7 mouse cellular contexts compared by ENCODE assay signal in genomic region chr15:102002646-102003488, GRCm38 (mm10). TPM values are rescaled to one million over a fixed set of nuclear protein-coding genes. Genes with fewer than 3 reads are reported as not detected.
DNase-seq lines count a peak whose midpoint lies in the region; ATAC-seq and TF ChIP-seq lines count a peak whose summit lies in the region.

No protein-coding gene starts in this region.

- H3K4me1 ChIP-seq in G1E (ENCODE audit: insufficient read depth, low read depth, low read length), result peaks cover 6% of the 10 kb centered on the region
- peaks cover 6% of the 10 kb centered on the region for H3K4me1 ChIP-seq in forebrain, embryonic 16.5 days (replicated peaks; ENCODE audit: control insufficient read depth, insufficient read depth, low read length)
- H3K4me1 ChIP-seq in intestine, embryonic 16.5 days (ENCODE audit: control insufficient read depth, insufficient read depth, low read length), result peaks cover 37% of the 10 kb centered on the region
- no peaks in the 10 kb centered on the region; the same call in 1 of the 2 replicates for H3K4me1 ChIP-seq in liver, embryonic 16.5 days (ENCODE audit: control insufficient read depth, low read depth, low read length)
- peaks cover 19% of the 10 kb centered on the region for H3K4me1 ChIP-seq in neural tube, embryonic 12.5 days

- H3K4me3 ChIP-seq in G1E (ENCODE audit: low read depth, low read length), result peak overlapping the region; percentile 23; the same call in 1 of the 2 replicates
- peak overlapping the region; percentile 27 for H3K4me3 ChIP-seq in forebrain, embryonic 16.5 days (replicated peaks; ENCODE audit: low read length)
- H3K4me3 ChIP-seq in intestine, embryonic 16.5 days (ENCODE audit: low read length), result peak overlapping the region; percentile 63
- peak overlapping the region; percentile 58 for H3K4me3 ChIP-seq in liver, embryonic 16.5 days (ENCODE audit: low read depth, low read length)
- H3K4me3 ChIP-seq in neural tube, embryonic 12.5 days, result peak overlapping the region; percentile 23

- no peaks in the 10 kb centered on the region for H3K36me3 ChIP-seq in G1E (replicated peaks)
- no peaks in the 10 kb centered on the region for H3K36me3 ChIP-seq in forebrain, embryonic 16.5 days (ENCODE audit: control insufficient read depth, insufficient read depth)
- H3K36me3 ChIP-seq in intestine, embryonic 16.5 days (ENCODE audit: control insufficient read depth, insufficient read depth, low read length), result 0 out of 2 replicates have a peak, but pooled peaks cover 4% of the 10 kb centered on the region
- no peaks in the 10 kb centered on the region; the same call in 1 of the 2 replicates for H3K36me3 ChIP-seq in liver, embryonic 16.5 days (ENCODE audit: control insufficient read depth, insufficient read depth)
- no peaks in the 10 kb centered on the region for H3K36me3 ChIP-seq in neural tube, embryonic 12.5 days

- peak overlapping the region; percentile 42 for H3K4me2 ChIP-seq in forebrain, embryonic 16.5 days (ENCODE audit: low read length)
- peak overlapping the region; percentile 69 for H3K4me2 ChIP-seq in intestine, embryonic 16.5 days (ENCODE audit: low read depth, low read length)
- peak overlapping the region; percentile 51 for H3K4me2 ChIP-seq in liver, embryonic 16.5 days (ENCODE audit: low read depth, low read length)
- H3K4me2 ChIP-seq in neural tube, embryonic 12.5 days (replicated peaks), result peak overlapping the region; percentile 56

- H3K9me3 ChIP-seq in G1E (replicated peaks), result no peaks in the 10 kb centered on the region
- no peaks in the 10 kb centered on the region for H3K9me3 ChIP-seq in forebrain, embryonic 16.5 days (ENCODE audit: control insufficient read depth, low read length)
- H3K9me3 ChIP-seq in intestine, embryonic 16.5 days (ENCODE audit: control insufficient read depth, low read length), result no peaks in the 10 kb centered on the region
- no peaks in the 10 kb centered on the region for H3K9me3 ChIP-seq in liver, embryonic 16.5 days (replicated peaks; ENCODE audit: control insufficient read depth, low read length)
- no peaks in the 10 kb centered on the region for H3K9me3 ChIP-seq in neural tube, embryonic 12.5 days

- no peak for TF ChIP-seq CTCF in G1E (IDR thresholded peaks at IDR 0.05; ENCODE audit: low read depth, low read length)

- 4% methylated on average over 34 of the region's 34 CpGs for WGBS in forebrain, embryonic 16.5 days
- WGBS in intestine, embryonic 16.5 days, result 7% methylated on average over 32 of the region's 34 CpGs
- 2% methylated on average over 34 of the region's 34 CpGs for WGBS in liver, embryonic 16.5 days (ENCODE audit: insufficient replicate concordance)
- WGBS in neural tube, embryonic 12.5 days, result 3% methylated on average over 34 of the region's 34 CpGs

- H3K9ac ChIP-seq in forebrain, embryonic 16.5 days (replicated peaks; ENCODE audit: low read depth, low read length), result peak overlapping the region; percentile 31; the same call in 1 of the 2 replicates
- peak overlapping the region; percentile 75 for H3K9ac ChIP-seq in intestine, embryonic 16.5 days (ENCODE audit: low read depth, low read length)
- peak overlapping the region; percentile 47 for H3K9ac ChIP-seq in liver, embryonic 16.5 days (ENCODE audit: low read depth, low read length)
- H3K9ac ChIP-seq in neural tube, embryonic 12.5 days, result 0 out of 2 replicates have a peak overlapping the region, but pooled peaks have one; percentile 21

- peaks cover 36% of the 10 kb centered on the region for H3K27me3 ChIP-seq in G1E (ENCODE audit: insufficient read depth, low read length)
- H3K27me3 ChIP-seq in forebrain, embryonic 16.5 days (replicated peaks; ENCODE audit: control insufficient read depth, insufficient read depth, low read length), result peaks cover 29% of the 10 kb centered on the region
- H3K27me3 ChIP-seq in intestine, embryonic 16.5 days (replicated peaks; ENCODE audit: control insufficient read depth, insufficient read depth, low read length), result peaks cover 7% of the 10 kb centered on the region; the same call in 1 of the 2 replicates
- peaks cover 35% of the 10 kb centered on the region for H3K27me3 ChIP-seq in liver, embryonic 16.5 days (ENCODE audit: control insufficient read depth, insufficient read depth, low read depth, low read length)
- H3K27me3 ChIP-seq in neural tube, embryonic 12.5 days (replicated peaks), result peaks cover 55% of the 10 kb centered on the region

- ATAC-seq in G1E (ENCODE audit: extremely low read depth, insufficient number of reproducible peaks, low FRiP score, poor library complexity, severe bottlenecking), result no peak
- ATAC-seq in forebrain, embryonic 16.5 days, result no peak
- ATAC-seq in intestine, embryonic 16.5 days, result peak; percentile 86
- peak; percentile 72 for ATAC-seq in liver, embryonic 16.5 days (ENCODE audit: low read depth)
- peak; percentile 49; the same call in 1 of the 2 replicates for ATAC-seq in neural tube, embryonic 12.5 days (ENCODE audit: low FRiP score, low read depth)

- DNase-seq in G1E (ENCODE audit: low spot score), result no peak
- peak; percentile 85 for DNase-seq in adrenal gland, adult 2 months
- DNase-seq in layer of hippocampus, postnatal 10 days (ENCODE audit: low spot score in 2 of 2), result no peak

- H3K27ac ChIP-seq in forebrain, embryonic 16.5 days (ENCODE audit: low read length), result no peak overlapping the region
- peak overlapping the region; percentile 92 for H3K27ac ChIP-seq in intestine, embryonic 16.5 days (ENCODE audit: low read length)
- peak overlapping the region; percentile 1 for H3K27ac ChIP-seq in liver, embryonic 16.5 days (ENCODE audit: low read length)
- H3K27ac ChIP-seq in neural tube, embryonic 12.5 days, result no peak overlapping the region

RNA-seq across cellular contexts. Expression of gene Krt8, which starts 1.4 kb away (rescaled TPM):
- total RNA-seq in G1E (2014; fragmentation: Nextera tagmentation), result not detected in 2 replicates
- not detected in 2 replicates for total RNA-seq in G1E (2017)
- polyA plus RNA-seq in G1E (2012), result not detected in 2 replicates
- total RNA-seq in adrenal gland, adult 2 months (2021), result 1 to 10 TPM; 1.7 TPM
- polyA plus RNA-seq in adrenal gland, adult 2 months (2012; rRNA removed), result 0.62 and 1.1 TPM in 2 replicates
- 2.4 and 3.7 TPM in 2 replicates for polyA plus RNA-seq in forebrain, embryonic 16.5 days (2015; fragmentation: Nextera tagmentation; extraction: Ambion mirVana)
- polyA plus RNA-seq in intestine, embryonic 16.5 days (2015; fragmentation: Nextera tagmentation; extraction: Ambion mirVana), result 1,017 and 1,065 TPM in 2 replicates
- 120 and 130 TPM in 2 replicates for polyA plus RNA-seq in liver, embryonic 16.5 days (2015; fragmentation: Nextera tagmentation; extraction: Ambion mirVana)
- polyA plus RNA-seq in neural tube, embryonic 12.5 days (2016; fragmentation: Nextera tagmentation; extraction: Ambion mirVana), result 5.4 and 6.8 TPM in 2 replicates
- under 1 TPM in 1 of 2 experiments, not detected in 1; 0.71 TPM for total RNA-seq in layer of hippocampus, postnatal 10 days (2021)

RNA-seq across cellular contexts. Expression of gene Krt18, which starts 25.1 kb away (rescaled TPM):
- total RNA-seq in G1E (2014; fragmentation: Nextera tagmentation), result not detected in 2 replicates
- not detected in 2 replicates for total RNA-seq in G1E (2017)
- 0.04 TPM in 1 of 2 replicates, not detected in the other for polyA plus RNA-seq in G1E (2012)
- 1 to 10 TPM; 1.6 to 2.5 TPM for total RNA-seq in adrenal gland, adult 2 months (2021)
- 0.61 and 1.1 TPM in 2 replicates for polyA plus RNA-seq in adrenal gland, adult 2 months (2012; rRNA removed)
- polyA plus RNA-seq in forebrain, embryonic 16.5 days (2015; fragmentation: Nextera tagmentation; extraction: Ambion mirVana), result 4.4 TPM in 2 replicates
- 353 and 370 TPM in 2 replicates for polyA plus RNA-seq in intestine, embryonic 16.5 days (2015; fragmentation: Nextera tagmentation; extraction: Ambion mirVana)
- polyA plus RNA-seq in liver, embryonic 16.5 days (2015; fragmentation: Nextera tagmentation; extraction: Ambion mirVana), result 118 and 119 TPM in 2 replicates
- polyA plus RNA-seq in neural tube, embryonic 12.5 days (2016; fragmentation: Nextera tagmentation; extraction: Ambion mirVana), result 4.1 and 4.2 TPM in 2 replicates
- 1 to 10 TPM in 1 of 2 experiments, under 1 TPM in 1; 0.85 to 1.6 TPM for total RNA-seq in layer of hippocampus, postnatal 10 days (2021)

RNA-seq across cellular contexts. Expression of gene Krt78, which starts 48.8 kb away (rescaled TPM):
- total RNA-seq in G1E (2014; fragmentation: Nextera tagmentation) (not detected in 2 replicates), G1E (2017) (0.05 TPM in 1 of 2 replicates, not detected in the other)
- polyA plus RNA-seq in G1E (2012), result not detected in 2 replicates
- total RNA-seq in adrenal gland, adult 2 months (2021), result not detected
- polyA plus RNA-seq in adrenal gland, adult 2 months (2012; rRNA removed), result not detected in 2 replicates
- polyA plus RNA-seq in forebrain, embryonic 16.5 days (2015; fragmentation: Nextera tagmentation; extraction: Ambion mirVana), result not detected in 2 replicates
- 0.07 and 0.17 TPM in 2 replicates for polyA plus RNA-seq in intestine, embryonic 16.5 days (2015; fragmentation: Nextera tagmentation; extraction: Ambion mirVana)
- polyA plus RNA-seq in liver, embryonic 16.5 days (2015; fragmentation: Nextera tagmentation; extraction: Ambion mirVana), result not detected in 2 replicates
- polyA plus RNA-seq in neural tube, embryonic 12.5 days (2016; fragmentation: Nextera tagmentation; extraction: Ambion mirVana), result 0.05 TPM in 1 of 2 replicates, not detected in the other
- not detected for total RNA-seq in layer of hippocampus, postnatal 10 days (2021)

Comparison
In these comparisons a context has a peak if more than half of its experiments do, and no peak if none do; other contexts are left out.
1. ATAC-seq: peak in intestine, embryonic 16.5 days (single experiment), liver, embryonic 16.5 days (single experiment) and neural tube, embryonic 12.5 days (single experiment); none in G1E (single experiment) and forebrain, embryonic 16.5 days (single experiment).
2. H3K27ac ChIP-seq: peak in intestine, embryonic 16.5 days (single experiment) and liver, embryonic 16.5 days (single experiment); none in forebrain, embryonic 16.5 days (single experiment) and neural tube, embryonic 12.5 days (single experiment).
3. H3K9ac ChIP-seq: peak in every context shown above with its lines; median percentile 75 in intestine, embryonic 16.5 days; 47 in liver, embryonic 16.5 days; 31 in forebrain, embryonic 16.5 days; 21 in neural tube, embryonic 12.5 days.
4. RNA of gene Krt8, which starts 1.4 kb away (polyA plus RNA-seq): 1,017 to 1,065 TPM in intestine, embryonic 16.5 days and 120 to 130 TPM in liver, embryonic 16.5 days; 5.4 to 6.8 TPM in neural tube, embryonic 12.5 days, 2.4 to 3.7 TPM in forebrain, embryonic 16.5 days, 0.62 to 1.1 TPM in adrenal gland, adult 2 months and not detected in G1E; every median in the first group is over 10 times any median in the second.
5. RNA of gene Krt18, which starts 25.1 kb away (polyA plus RNA-seq): 353 to 370 TPM in intestine, embryonic 16.5 days and 118 to 119 TPM in liver, embryonic 16.5 days; 4.4 TPM in forebrain, embryonic 16.5 days, 4.1 to 4.2 TPM in neural tube, embryonic 12.5 days, 0.61 to 1.1 TPM in adrenal gland, adult 2 months and 0.04 TPM in G1E; every median in the first group is over 10 times any median in the second.
6. Peak in every context shown above with its lines, with median percentiles within 50 percentile points of each other: H3K4me3 ChIP-seq and H3K4me2 ChIP-seq.